Mouse (Mus musculus) embryonic facial prominence, embryonic 11.5 days (tissue): ENCODE results near the gene Ints3. TPM values are rescaled to one million over a fixed set of nuclear protein-coding genes. Genes with fewer than 3 reads are reported as not detected.
A peak's percentile ranks its signal among the peaks of the same experiment; 100 is the strongest.
"Not testable (repeated sequence)": the region's sequence is repeated elsewhere in the genome, so short reads cannot be mapped to it uniquely, and the experiment has no call there.

Experiments used
- ATAC-seq: fragments of 200-750 bp; cut with Nextera tagmentation; replicated peaks from 2 replicates; pipeline ENCODE4 v1.8.0; 2017; ENCODE audit warnings: low read depth; ENCODE audit not compliant: insufficient number of reproducible peaks, low FRiP score, low TSS enrichment
- DNase-seq: peaks from one replicate; pipeline ENCODE4 v3.0.0-alpha.2; 2015; ENCODE audit warnings: low spot score
- H3K27ac ChIP-seq: fragments of 300-500 bp; sonication (generic); replicated peaks from 2 replicates; pipeline ENCODE4 v1.5.1; 2014; ENCODE audit warnings: mild to moderate bottlenecking, low read depth, low read length, control low read depth
- H3K27me3 ChIP-seq: fragments of 300-500 bp; sonication (generic); 2 replicates; pipeline ENCODE4 v1.6.1; 2014; ENCODE audit warnings: mild to moderate bottlenecking, low read length, moderate library complexity, mixed read lengths; ENCODE audit not compliant: control insufficient read depth, insufficient read depth
- H3K36me3 ChIP-seq: fragments of 300-500 bp; sonication (generic); replicated peaks from 2 replicates; pipeline ENCODE4 v1.6.1; 2014; ENCODE audit warnings: low read depth, mild to moderate bottlenecking, low read length, moderate library complexity, mixed read lengths; ENCODE audit not compliant: control insufficient read depth, insufficient read depth
- H3K4me1 ChIP-seq: fragments of 300-500 bp; sonication (generic); 2 replicates; pipeline ENCODE4 v1.6.1; 2014; ENCODE audit warnings: low read length, mixed read lengths; ENCODE audit not compliant: control insufficient read depth, insufficient read depth
- H3K4me2 ChIP-seq: fragments of 300-500 bp; sonication (generic); 2 replicates; pipeline ENCODE4 v1.6.1; 2014; ENCODE audit warnings: low read depth, mild to moderate bottlenecking, control low read depth, low read length, moderate library complexity
- H3K4me3 ChIP-seq: fragments of 300-500 bp; sonication (generic); 2 replicates; pipeline ENCODE4 v1.5.1; 2014; ENCODE audit warnings: low read depth, low read length, control low read depth
- H3K9ac ChIP-seq: fragments of 300-500 bp; sonication (generic); replicated peaks from 2 replicates; pipeline ENCODE4 v1.6.1; 2014; ENCODE audit warnings: mild to moderate bottlenecking, control low read depth, low read length
- H3K9me3 ChIP-seq: fragments of 300-500 bp; sonication (generic); replicated peaks from 2 replicates; pipeline ENCODE4 v1.6.1; 2016; ENCODE audit warnings: mild to moderate bottlenecking, low read length, inconsistent platforms, mixed read lengths; ENCODE audit not compliant: control insufficient read depth
- WGBS: fragments of 180-500 bp; shearing (Covaris S2); extraction: QIAGEN DNeasy Blood & Tissue Kit; methylation state at CpG from one replicate; pipeline ENCODE4 v1.1.7; 2014; 5-methylcytosine and 5-hydroxymethylcytosine counted together
- polyA plus RNA-seq: library from polyadenylated mRNA; unstranded; fragments of >200 nt; fragmentation: Nextera tagmentation; extraction: Ambion mirVana; gene quantifications from 2 replicates; pipeline ENCODE4 v1.2.1, GENCODE M21; 2014

Gene Ints3
- polyA plus RNA-seq, 1 experiment from 2014 or later, result 31.7 TPM

DNA sequence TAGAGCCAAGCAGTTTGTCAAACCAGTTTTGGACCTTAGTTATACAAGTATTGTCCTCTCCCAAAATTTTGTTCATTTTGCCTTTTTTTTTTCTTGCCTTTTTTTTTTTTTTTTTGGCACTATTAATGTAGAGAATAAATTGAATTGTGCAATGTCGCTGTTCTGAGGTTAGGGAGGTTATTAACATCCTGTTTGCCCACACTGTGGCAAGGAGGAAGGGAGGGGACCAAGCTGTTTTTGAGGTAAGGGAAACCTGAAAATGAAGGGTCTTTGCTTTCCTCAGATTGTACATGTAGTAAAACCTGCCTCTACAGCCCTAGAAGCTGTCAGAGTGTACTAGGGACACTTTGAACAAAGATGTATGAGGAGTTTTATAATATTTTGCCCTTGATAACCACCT, 74.2 kb downstream of the Ints3 start:
- Histone ChIP-seq H3K4me2 (no peak overlapping the region), H3K4me1 (no peaks in the 10 kb centered on the region), H3K27me3 (no peaks in the 10 kb centered on the region), H3K27ac (no peak overlapping the region), H3K36me3 (peaks cover 12% of the 10 kb centered on the region), H3K9me3 (no peaks in the 10 kb centered on the region), H3K9ac (no peak overlapping the region), H3K4me3 (no peak overlapping the region)
- no peak for ATAC-seq
- DNase-seq, result no peak
- WGBS, result 91% methylated on average over 1 of the region's 1 CpGs

DNA sequence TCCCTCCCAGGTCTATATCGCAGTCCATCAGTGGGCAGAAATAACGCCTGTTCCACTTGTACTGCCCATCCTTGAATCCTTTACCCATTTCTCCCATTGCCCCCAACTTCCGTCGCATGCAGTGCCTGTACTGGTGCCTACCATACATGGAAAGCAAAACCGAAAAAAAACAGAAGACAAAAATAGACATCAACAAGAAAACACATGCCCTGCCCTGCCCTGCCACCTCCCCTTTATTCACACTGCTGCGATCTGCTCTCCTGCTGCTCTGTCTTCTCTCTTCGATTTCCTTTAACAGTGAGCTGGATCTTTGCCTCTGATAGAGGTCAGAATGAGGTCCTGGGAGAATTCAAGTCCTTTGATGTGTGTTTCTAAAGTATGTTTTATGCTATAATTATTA, 75.5 kb downstream of the Ints3 start:
- Histone ChIP-seq H3K27me3 (no peaks in the 10 kb centered on the region), H3K4me3 (no peak overlapping the region), H3K4me1 (no peaks in the 10 kb centered on the region), H3K9me3 (no peaks in the 10 kb centered on the region), H3K4me2 (no peak overlapping the region), H3K9ac (no peak overlapping the region), H3K27ac (no peak overlapping the region), H3K36me3 (peaks cover 12% of the 10 kb centered on the region)
- 92% methylated on average over 7 of the region's 7 CpGs for WGBS
- DNase-seq (no peak), ATAC-seq (no peak)

DNA sequence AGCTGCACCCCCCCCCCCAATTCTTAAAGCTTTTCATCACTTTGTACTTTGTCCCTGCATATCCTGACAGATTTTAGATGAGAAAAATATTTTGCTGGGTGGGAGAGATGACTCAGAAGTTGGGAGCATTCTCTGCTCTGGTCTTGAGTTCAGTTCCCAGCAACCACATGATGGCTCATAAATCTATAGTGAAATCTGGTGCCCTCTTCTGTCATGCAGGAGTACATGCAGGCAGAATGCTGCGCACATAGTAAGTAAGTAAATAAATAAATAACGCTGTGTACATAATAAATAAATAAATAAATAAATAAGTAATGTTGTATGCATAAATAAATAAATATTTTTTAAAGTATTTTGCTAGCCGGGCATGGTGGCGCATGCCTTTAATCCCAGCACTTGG, 85.6 kb downstream of the Ints3 start:
- no peak overlapping the region for H3K4me2 ChIP-seq
- H3K4me1 ChIP-seq, result no peaks in the 10 kb centered on the region
- DNase-seq, result peak; percentile 11
- no peak overlapping the region for H3K27ac ChIP-seq
- 95% methylated on average over 4 of the region's 4 CpGs for WGBS
- H3K36me3 ChIP-seq, result peaks cover 6% of the 10 kb centered on the region
- no peaks in the 10 kb centered on the region for H3K27me3 ChIP-seq
- no peak overlapping the region for H3K4me3 ChIP-seq
- ATAC-seq, result no peak
- no peaks in the 10 kb centered on the region for H3K9me3 ChIP-seq
- H3K9ac ChIP-seq, result no peak overlapping the region

DNA sequence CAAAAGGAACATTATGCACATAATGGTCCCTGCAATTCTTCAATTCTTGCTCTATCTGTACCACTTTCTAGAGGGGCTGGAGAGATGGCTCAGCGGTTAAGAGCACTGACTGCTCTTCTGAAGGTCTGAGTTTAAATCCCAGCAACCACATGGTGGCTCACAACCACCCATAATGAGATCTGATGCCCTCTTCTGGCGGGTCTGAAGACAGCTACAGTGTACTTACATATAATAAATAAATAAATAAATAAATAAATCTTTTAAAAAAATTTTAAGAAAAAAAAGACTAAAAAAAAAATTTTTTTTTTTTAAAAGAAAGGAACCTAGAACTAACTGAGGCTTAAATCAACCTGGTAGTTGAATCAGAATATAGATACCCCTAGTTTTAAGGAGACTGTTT, 90.6 kb downstream of the Ints3 start:
- H3K9ac ChIP-seq, DNase-seq, H3K4me2 ChIP-seq, ATAC-seq, H3K27ac ChIP-seq, H3K27me3 ChIP-seq, H3K4me1 ChIP-seq, H3K4me3 ChIP-seq, H3K36me3 ChIP-seq, H3K9me3 ChIP-seq: not testable (repeated sequence)
- whole genome bisulfite sequencing, result 67% methylated on average over 2 of the region's 2 CpGs

Other genes with a start within 250 kb of the Ints3 start
- gene Rps27, start 220.0 kb downstream of the Ints3 start, polyA plus RNA-seq, result 1,115 and 1,319 TPM in 2 replicates
- 13.2 and 14.7 TPM in 2 replicates for gene Rab13, start 219.9 kb downstream of the Ints3 start, polyA plus RNA-seq
- 94.4 and 103 TPM in 2 replicates for gene Jtb, start 202.0 kb downstream of the Ints3 start, polyA plus RNA-seq
- 7.7 and 9.9 TPM in 2 replicates for gene Creb3l4, start 190.1 kb downstream of the Ints3 start, polyA plus RNA-seq
- gene Slc39a1, start 185.4 kb downstream of the Ints3 start, polyA plus RNA-seq, result 48.7 and 49.1 TPM in 2 replicates
- gene Crtc2, start 179.5 kb downstream of the Ints3 start, polyA plus RNA-seq, result 10.8 and 12.5 TPM in 2 replicates
- 2.6 and 2.9 TPM in 2 replicates for gene Dennd4b, start 168.4 kb downstream of the Ints3 start, polyA plus RNA-seq
- gene Gatad2b, start 140.4 kb downstream of the Ints3 start, polyA plus RNA-seq, result 12.6 TPM in 2 replicates
- 15.3 and 16.8 TPM in 2 replicates for gene Slc27a3, start 43.7 kb downstream of the Ints3 start, polyA plus RNA-seq
- 1.7 and 3.0 TPM in 2 replicates for gene Npr1, start 32.2 kb upstream of the Ints3 start, polyA plus RNA-seq
- 364 and 383 TPM in 2 replicates for gene Ilf2, start 42.5 kb upstream of the Ints3 start, polyA plus RNA-seq
- gene Snapin, start 57.4 kb upstream of the Ints3 start, polyA plus RNA-seq, result 63.3 and 65.8 TPM in 2 replicates
- 126 and 132 TPM in 2 replicates for gene Chtop, start 75.9 kb upstream of the Ints3 start, polyA plus RNA-seq
- 8.4 and 13.4 TPM in 2 replicates for gene S100a1, start 80.8 kb upstream of the Ints3 start, polyA plus RNA-seq
- 12.9 and 14.6 TPM in 2 replicates for gene S100a13, start 80.8 kb upstream of the Ints3 start, polyA plus RNA-seq
- gene S100a14, start 93.2 kb upstream of the Ints3 start, polyA plus RNA-seq, result 0.32 TPM in 1 of 2 replicates, not detected in the other
- 48.2 and 52.1 TPM in 2 replicates for gene S100a16, start 103.6 kb upstream of the Ints3 start, polyA plus RNA-seq
- not detected in 2 replicates for gene S100a3, start 127.0 kb upstream of the Ints3 start, polyA plus RNA-seq
- gene S100a2, start 156.6 kb upstream of the Ints3 start, polyA plus RNA-seq, result not detected in 2 replicates
- gene Gm42674, start 168.3 kb upstream of the Ints3 start, polyA plus RNA-seq, result not detected in 2 replicates
- 3.4 and 3.9 TPM in 2 replicates for gene S100a4, start 170.1 kb upstream of the Ints3 start, polyA plus RNA-seq
- not detected in 2 replicates for gene S100a5, start 174.9 kb upstream of the Ints3 start, polyA plus RNA-seq
- 23.7 and 25.3 TPM in 2 replicates for gene S100a6, start 179.3 kb upstream of the Ints3 start, polyA plus RNA-seq
- gene S100a7a, start 220.4 kb upstream of the Ints3 start, polyA plus RNA-seq, result not detected in 2 replicates
- 10.5 and 13.2 TPM in 2 replicates for gene S100a8, start 235.4 kb upstream of the Ints3 start, polyA plus RNA-seq